Mouse (Mus musculus) heart, adult 2 months (tissue): ENCODE data around the gene 2410002F23Rik. TPM values are rescaled to one million over a fixed set of nuclear protein-coding genes. Genes with fewer than 3 reads are reported as not detected.

ENCODE experiments used
- DNase-seq, 2 experiments: peaks; one replicate each; pipeline ENCODE4 v3.0.0; 2021
- H3K27ac ChIP-seq: fragments of 200-600 bp; 2 replicates; pipeline ENCODE4 v1.8.1; 2022
- H3K27me3 ChIP-seq: fragments of 200-500 bp; 2 replicates; pipeline ENCODE4 v1.6.1; 2012; ENCODE audit warnings: mild to moderate bottlenecking, low read length, inconsistent platforms, mixed read lengths; ENCODE audit not compliant: control insufficient read depth, insufficient read depth
- H3K36me3 ChIP-seq: fragments of 200-500 bp; 2 replicates; pipeline ENCODE4 v1.6.1; 2012; ENCODE audit warnings: low read length, inconsistent platforms; ENCODE audit not compliant: control insufficient read depth, insufficient read depth
- H3K4me1 ChIP-seq: fragments of 200-500 bp; 2 replicates; pipeline ENCODE4 v1.6.1; 2011; ENCODE audit warnings: low read length; ENCODE audit not compliant: control insufficient read depth, insufficient read depth
- H3K4me3 ChIP-seq: fragments of 200-600 bp; 2 replicates; pipeline ENCODE4 v1.8.1; 2022
- H3K79me2 ChIP-seq: fragments of 200-500 bp; replicated peaks from 2 replicates; pipeline ENCODE4 v1.6.1; 2012; ENCODE audit warnings: mild to moderate bottlenecking, inconsistent platforms, low read length, moderate library complexity, mixed read lengths; ENCODE audit not compliant: control insufficient read depth, insufficient read depth
- H3K9ac ChIP-seq: fragments of 200-500 bp; 2 replicates; pipeline ENCODE4 v1.6.1; 2012; ENCODE audit warnings: low read depth, mild to moderate bottlenecking, control low read depth, inconsistent platforms, low read length, mixed read lengths
- CTCF ChIP-seq: fragments of 200-600 bp; IDR thresholded peaks from 2 replicates; pipeline ENCODE4 v1.8.1; 2022; ENCODE audit warnings: antibody characterized with exemption, mild to moderate bottlenecking, moderate library complexity
- EP300 ChIP-seq: fragments of 200-500 bp; IDR thresholded peaks from 2 replicates; pipeline ENCODE4 v1.6.1; 2011; ENCODE audit warnings: low read depth, low read length, control low read depth; ENCODE audit not compliant: insufficient read depth
- POLR2A ChIP-seq: fragments of 200-500 bp; IDR thresholded peaks from 2 replicates; pipeline ENCODE4 v1.6.1; 2011; ENCODE audit warnings: mild to moderate bottlenecking, low read depth, low read length, control low read depth; ENCODE audit not compliant: insufficient read depth
- WGBS: fragments of 180-500 bp; shearing (Covaris S2); methylation state at CpG from one replicate; pipeline ENCODE4 v1.1.7; 2018; 5-methylcytosine and 5-hydroxymethylcytosine counted together
- intact Hi-C: fragments of 180-260 bp; cut with DNase I; formaldehyde crosslinking; loops from one replicate; pipeline ENCODE4 v1.15.1; 2025
- polyA plus RNA-seq: library from polyadenylated mRNA; depleted of rRNA; stranded (reverse); fragments of >200 nt; gene quantifications from 2 replicates; pipeline ENCODE4 v1.2.3, GENCODE M21; 2012
- total RNA-seq, 2 experiments: library from RNA; stranded (reverse); gene quantifications; 2 replicates each; pipeline ENCODE4 v1.2.3; 2021

2410002F23Rik gene
- total and polyA plus RNA-seq, 3 experiments, result 12.0 to 29.5 (median 12.3) TPM

- no peak overlapping the region for H3K4me3 ChIP-seq
- no peaks in the 10 kb centered on the region; the same call in 1 of the 2 replicates for H3K27me3 ChIP-seq
- H3K27ac ChIP-seq, result no peak overlapping the region
- TF ChIP-seq EP300 (no peak), POLR2A (no peak), CTCF (no peak)
- DNase-seq, result no peak
- no peak overlapping the region for H3K9ac ChIP-seq
- 75% methylated on average over 2 of the region's 2 CpGs for WGBS
- H3K79me2 ChIP-seq, result no peaks in the 10 kb centered on the region
- H3K36me3 ChIP-seq, result no peaks in the 10 kb centered on the region
- intact Hi-C loops, result no loop called here
- H3K4me1 ChIP-seq, result no peaks in the 10 kb centered on the region
Measured at GRCm38 (mm10) chr7:44271309-44271708, 24.8 kb downstream of the 2410002F23Rik start.

GRCm38 (mm10) chr7:44272546-44272945, 26.0 kb downstream of the 2410002F23Rik start:
- WGBS, result 79% methylated on average over 7 of the region's 7 CpGs

DNA sequence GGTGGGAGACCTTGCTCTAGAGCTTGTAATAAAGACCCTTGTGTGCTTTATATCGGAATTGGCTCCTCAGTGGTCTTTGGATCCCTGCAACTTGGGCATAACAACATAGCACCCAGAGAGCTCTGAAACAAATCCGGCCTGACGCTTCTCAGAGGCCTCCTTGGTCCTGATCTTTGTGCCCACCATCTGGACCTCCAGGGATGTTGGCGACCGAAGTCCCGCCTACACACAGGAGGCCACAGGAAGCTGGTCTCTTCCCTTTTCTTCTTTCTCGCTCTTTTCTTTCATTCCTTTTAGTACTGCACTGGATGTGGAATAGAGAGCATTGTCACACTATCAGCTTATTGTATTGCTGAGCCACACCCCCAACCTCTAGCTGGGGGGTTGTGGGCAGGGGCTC, 26.9 kb downstream of the 2410002F23Rik start:
- no peaks in the 10 kb centered on the region; the same call in 1 of the 2 replicates for H3K27me3 ChIP-seq
- H3K9ac ChIP-seq, result no peak overlapping the region
- WGBS, result 61% methylated on average over 7 of the region's 7 CpGs
- H3K79me2 ChIP-seq, result no peaks in the 10 kb centered on the region
- TF ChIP-seq CTCF, result no peak
- no peaks in the 10 kb centered on the region for H3K4me1 ChIP-seq
- H3K4me3 ChIP-seq, result no peak overlapping the region
- H3K27ac ChIP-seq, result no peak overlapping the region
- DNase-seq, result no peak
- intact Hi-C loops, result no loop called here
- H3K36me3 ChIP-seq, result no peaks in the 10 kb centered on the region

More at GRCm38 (mm10) chr7:44272546-44272945, 26.0 kb downstream of the 2410002F23Rik start:
- no peak overlapping the region for H3K27ac ChIP-seq
- DNase-seq, result no peak
- intact Hi-C loops, result no loop called here
- no peaks in the 10 kb centered on the region for H3K79me2 ChIP-seq
- no peak overlapping the region for H3K4me3 ChIP-seq
- no peak overlapping the region for H3K9ac ChIP-seq
- TF ChIP-seq EP300 (no peak), CTCF (no peak), POLR2A (no peak)
- no peaks in the 10 kb centered on the region for H3K36me3 ChIP-seq
- H3K27me3 ChIP-seq, result no peaks in the 10 kb centered on the region; the same call in 1 of the 2 replicates
- H3K4me1 ChIP-seq, result no peaks in the 10 kb centered on the region

DNA sequence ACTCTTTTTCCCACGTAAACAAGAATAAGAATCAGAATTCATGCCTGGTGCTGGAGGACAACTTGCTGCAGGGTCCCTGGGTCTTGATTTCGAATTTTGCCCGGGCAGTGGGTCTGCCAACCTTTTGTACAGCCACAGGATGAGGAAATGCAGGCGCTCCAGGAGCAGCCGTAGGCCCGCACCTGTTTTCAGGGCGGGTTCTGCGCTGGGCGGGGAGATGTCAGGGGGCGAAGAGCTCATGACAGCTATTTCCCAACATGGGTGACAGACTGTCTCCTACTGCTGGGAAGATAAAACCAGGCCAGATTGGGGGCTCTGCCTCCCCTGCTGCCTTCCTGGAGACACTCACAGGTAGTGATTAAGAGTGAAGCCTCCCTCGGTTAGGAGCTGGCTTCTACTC, 27.6 kb downstream of the 2410002F23Rik start:
- Histone ChIP-seq H3K9ac (no peak overlapping the region), H3K36me3 (no peaks in the 10 kb centered on the region), H3K79me2 (no peaks in the 10 kb centered on the region), H3K4me3 (no peak overlapping the region), H3K27me3 (no peaks in the 10 kb centered on the region; the same call in 1 of the 2 replicates), H3K4me1 (no peaks in the 10 kb centered on the region), H3K27ac (no peak overlapping the region)
- intact Hi-C loops, result no loop called here
- TF ChIP-seq CTCF, result no peak
- no peak for TF ChIP-seq POLR2A
- TF ChIP-seq EP300, result no peak
- DNase-seq, result no peak
- 34% methylated on average over 11 of the region's 11 CpGs for WGBS

- Histone ChIP-seq H3K27ac (no peak overlapping the region), H3K9ac (no peak overlapping the region), H3K79me2 (no peaks in the 10 kb centered on the region), H3K27me3 (no peaks in the 10 kb centered on the region; the same call in 1 of the 2 replicates), H3K36me3 (no peaks in the 10 kb centered on the region), H3K4me1 (no peaks in the 10 kb centered on the region), H3K4me3 (no peak overlapping the region)
- 72% methylated on average over 3 of the region's 3 CpGs for WGBS
- intact Hi-C loops, result no loop called here
- DNase-seq, result no peak
- no peak for TF ChIP-seq CTCF
- no peak for TF ChIP-seq POLR2A
- no peak for TF ChIP-seq EP300
Measured at GRCm38 (mm10) chr7:44275546-44275945, 29.0 kb downstream of the 2410002F23Rik start.

- intact Hi-C loops, result no loop called here
- Histone ChIP-seq H3K4me3 (no peak overlapping the region), H3K4me1 (no peaks in the 10 kb centered on the region), H3K79me2 (no peaks in the 10 kb centered on the region), H3K27me3 (peaks cover 2% of the 10 kb centered on the region; the same call in 1 of the 2 replicates), H3K9ac (no peak overlapping the region), H3K27ac (no peak overlapping the region), H3K36me3 (no peaks in the 10 kb centered on the region)
- DNase-seq, result no peak
- TF ChIP-seq POLR2A (no peak), CTCF (no peak), EP300 (no peak)
- 61% methylated on average over 10 of the region's 10 CpGs for WGBS
Measured at GRCm38 (mm10) chr7:44276461-44277249, 30.1 kb downstream of the 2410002F23Rik start.
